Mouse (Mus musculus) fat pad, adult 2 months (tissue): Measurements from ENCODE around the gene Gm3029.
"Not testable (repeated sequence)": the region's sequence is repeated elsewhere in the genome, so short reads cannot be mapped to it uniquely, and the experiment has no call there.

ENCODE experiments used
- DNase-seq: peaks from one replicate; pipeline ENCODE4 v3.0.0-alpha.2; 2011; ENCODE audit warnings: low read depth, low spot score; ENCODE audit errors: extremely low read depth

Gm3029 gene

GRCm38 (mm10) chr14:3931456-3931855 lies at the start of gene Gm3029:
Gene Gm3029 (plus strand): TSS chr14:3931756.
- not testable (repeated sequence) for DNase-seq

DNA sequence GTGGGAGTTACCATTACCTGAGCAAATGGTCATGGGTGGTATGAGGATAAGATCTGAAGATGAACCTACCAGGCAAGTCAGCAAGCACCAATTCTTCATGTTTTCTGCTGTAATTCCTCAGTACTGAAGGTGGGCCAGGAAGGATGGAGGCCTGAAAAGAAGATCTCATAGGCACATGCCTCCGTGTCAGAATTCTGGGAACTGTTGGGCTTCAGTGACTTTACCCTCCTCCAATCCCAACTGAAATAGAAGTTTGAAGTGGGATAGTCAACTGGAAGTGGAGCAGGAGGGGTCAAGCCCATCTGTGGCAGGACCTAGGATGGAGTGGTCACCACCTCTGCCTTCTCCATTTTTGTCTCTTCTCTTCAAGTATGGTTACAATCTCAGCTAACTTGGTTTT lies 47.7 kb upstream of the Gm3029 start, which contains the start of gene Gm2916:
Gm2916 (plus strand) TSS at position 301 of the 400 bp plus-strand sequence.
- DNase-seq, result not testable (repeated sequence)

- DNase-seq, result not testable (repeated sequence)
Observed at GRCm38 (mm10) chr14:3963247-3963646, 31.7 kb downstream of the Gm3029 start, which contains the start of gene Gm3095. Gene Gm3095 (plus strand): TSS chr14:3963547.
